Mouse (Mus musculus) myocyte (in vitro differentiated cells): ENCODE measurements around the gene Ankrd23.

Source experiments
- MAX ChIP-seq: IDR thresholded peaks from one replicate; pipeline ENCODE4 v1.6.1; 2011; ENCODE audit warnings: low read depth, mild to moderate bottlenecking, control low read depth
- POLR2A ChIP-seq: IDR thresholded peaks from one replicate; pipeline ENCODE4 v1.6.1; 2011; ENCODE audit warnings: low read depth, mild to moderate bottlenecking, control low read depth, moderate library complexity; ENCODE audit not compliant: insufficient read length
- REST ChIP-seq: IDR thresholded peaks from one replicate; pipeline ENCODE4 v1.6.1; 2011; ENCODE audit warnings: mild to moderate bottlenecking, control low read depth, moderate library complexity; ENCODE audit not compliant: insufficient read depth, insufficient read length

DNA sequence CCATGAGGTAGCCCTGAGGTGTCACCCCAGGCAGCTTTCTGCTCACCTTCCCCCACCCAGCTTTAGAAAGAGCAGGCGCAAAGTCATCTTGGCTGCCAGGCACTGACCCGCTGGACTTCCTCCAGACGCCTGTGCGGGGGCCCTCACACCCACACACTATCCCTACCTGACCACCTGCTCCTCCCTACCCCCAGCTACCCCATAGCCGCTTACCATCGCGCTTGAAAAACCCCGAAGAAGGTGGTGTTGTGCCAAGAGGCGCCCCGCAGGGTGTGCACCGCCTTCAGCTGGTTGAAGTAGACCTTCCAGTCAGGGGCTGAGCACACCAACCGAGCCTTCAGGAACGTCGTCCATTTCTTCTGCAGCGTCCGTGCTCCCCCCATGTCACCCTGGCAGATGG, 15.8 kb upstream of the Ankrd23 start:
- TF ChIP-seq POLR2A (no peak), REST (no peak), MAX (no peak)
